Mouse (Mus musculus) left cerebral cortex, postnatal 4 days (tissue): Measurements from ENCODE around the gene Dnajc5g. TPM values are rescaled to one million over a fixed set of nuclear protein-coding genes. Genes with fewer than 3 reads are reported as not detected.

ENCODE experiments used
- DNase-seq: peaks from one replicate; pipeline ENCODE4 v3.0.0-alpha.2; 2022
- intact Hi-C: fragments of 180-260 bp; cut with DNase I; formaldehyde crosslinking; loops from one replicate; pipeline ENCODE4 v1.15.1; 2025
- total RNA-seq, 2 experiments: library from RNA; stranded (reverse); gene quantifications; 2 replicates each; pipeline ENCODE4 v1.2.3; 2021

Gene Dnajc5g
- total RNA-seq, 2 experiments from 2014 or later: not detected

DNA sequence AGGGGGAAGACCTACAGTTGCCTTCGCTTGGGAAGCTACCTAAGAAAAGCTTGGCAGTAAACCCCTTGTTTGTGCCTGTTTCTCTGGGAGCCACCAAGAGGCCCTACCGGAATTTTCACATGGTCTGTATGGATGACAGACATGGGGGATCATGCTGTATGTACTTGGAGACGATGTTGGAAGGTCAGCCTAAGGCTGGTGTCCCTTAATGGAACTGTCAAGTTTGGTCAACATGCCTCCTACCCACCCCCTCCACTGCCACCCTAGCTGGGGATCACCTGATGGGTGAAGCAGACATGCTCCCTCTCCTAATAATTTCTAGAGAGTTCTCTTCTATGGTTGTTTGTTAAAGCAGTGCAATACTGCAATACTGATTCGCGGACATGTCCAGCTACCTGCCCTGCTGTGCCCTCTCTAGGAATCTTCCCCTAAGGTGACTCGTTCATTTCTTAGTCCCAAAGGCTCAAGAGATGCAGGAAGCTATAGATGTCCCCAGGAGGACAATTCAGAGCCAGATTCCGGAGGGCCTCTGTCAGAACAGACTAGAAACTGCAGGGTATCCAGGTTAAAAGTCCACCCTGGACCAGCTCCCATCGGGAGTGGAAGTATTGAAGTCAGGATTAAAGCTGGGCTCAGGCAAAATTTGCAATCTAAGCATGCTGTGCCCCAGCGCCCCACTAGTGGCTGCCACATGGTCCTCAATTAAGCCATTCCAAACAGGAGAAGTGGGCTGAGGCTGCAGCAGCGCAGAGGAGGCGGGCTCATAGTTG is 10.2 kb upstream of the Dnajc5g start:
- intact Hi-C loops: no loop called here

DNA sequence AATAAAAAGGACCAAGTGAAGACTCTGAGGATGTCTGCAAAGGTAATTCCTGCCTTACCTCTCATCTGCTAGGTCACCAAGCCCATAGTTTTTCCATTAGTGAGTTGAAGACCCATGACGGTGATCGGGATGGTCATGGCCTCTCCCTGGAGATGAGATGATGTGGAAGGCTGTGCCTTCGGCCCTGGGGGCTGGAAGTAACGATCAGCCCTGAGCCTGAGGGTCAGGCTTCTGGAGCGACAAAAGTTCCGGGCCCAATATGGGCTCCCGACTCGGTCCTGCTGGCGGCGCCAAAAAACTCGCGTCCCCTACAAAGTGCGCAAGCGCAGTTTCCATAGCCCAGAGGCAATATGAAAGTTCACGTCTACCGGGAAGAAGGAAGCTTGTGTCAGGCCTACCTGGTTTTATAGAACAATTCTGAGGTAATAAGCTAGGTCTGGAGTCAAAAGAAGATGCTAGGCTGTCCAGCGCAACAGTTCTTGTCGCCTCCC is 2.0 kb downstream of the Dnajc5g start, which contains the start of gene Slc30a3:
Gene Slc30a3 (minus strand): TSS at position 238 of the 491 bp plus-strand sequence.
- intact Hi-C loops: no loop called here

More for the DNA sequence above, 10.2 kb upstream of the Dnajc5g start:
- no peak for DNase-seq

DNA sequence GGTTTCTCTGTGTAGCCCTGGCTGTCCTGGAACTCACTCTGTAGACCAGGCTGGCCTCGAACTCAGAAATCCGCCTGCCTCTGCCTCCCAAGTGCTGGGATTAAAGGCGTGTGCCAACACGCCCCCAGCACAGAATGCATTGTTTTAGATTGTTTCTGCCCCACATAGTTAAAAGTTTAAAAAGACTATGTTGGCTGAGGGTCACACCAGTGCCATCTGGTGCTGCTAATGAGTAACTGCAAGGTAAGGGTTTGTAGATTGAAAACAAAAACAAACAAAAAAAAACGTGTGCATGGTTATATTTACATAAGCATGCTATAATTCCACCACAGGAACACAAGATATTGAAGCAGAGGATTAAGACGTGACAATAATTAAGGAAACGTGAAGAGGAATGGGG is 4.7 kb downstream of the Dnajc5g start:
- intact Hi-C loops: no loop called here
- no peak for DNase-seq

More for the DNA sequence above, 2.0 kb downstream of the Dnajc5g start, which contains the start of gene Slc30a3:
- no peak for DNase-seq

DNA sequence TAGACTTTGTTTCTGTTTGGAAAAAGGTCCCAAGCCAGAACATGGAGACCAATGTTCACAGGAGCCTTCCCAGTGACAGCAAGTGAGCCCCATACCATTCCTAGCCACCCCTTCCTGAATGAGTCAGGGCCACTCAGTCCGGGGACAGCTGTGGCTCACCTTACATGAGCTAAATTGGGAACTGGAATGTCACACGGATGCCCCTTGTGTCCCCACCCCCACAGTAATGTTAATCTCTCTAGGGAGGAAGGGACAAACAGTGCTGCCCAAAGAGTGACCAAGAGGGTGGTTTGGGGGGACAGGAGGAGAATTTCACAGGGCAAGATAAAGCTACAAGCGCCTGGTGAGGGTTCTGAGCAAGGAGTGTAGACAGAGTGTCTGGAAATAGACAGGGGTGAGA is 10.3 kb downstream of the Dnajc5g start, which contains the start of gene Trim54:
Gene Trim54 (plus strand): TSS at position 359 of the 400 bp plus-strand sequence.
- intact Hi-C loops: no loop called here
- DNase-seq: no peak

DNA sequence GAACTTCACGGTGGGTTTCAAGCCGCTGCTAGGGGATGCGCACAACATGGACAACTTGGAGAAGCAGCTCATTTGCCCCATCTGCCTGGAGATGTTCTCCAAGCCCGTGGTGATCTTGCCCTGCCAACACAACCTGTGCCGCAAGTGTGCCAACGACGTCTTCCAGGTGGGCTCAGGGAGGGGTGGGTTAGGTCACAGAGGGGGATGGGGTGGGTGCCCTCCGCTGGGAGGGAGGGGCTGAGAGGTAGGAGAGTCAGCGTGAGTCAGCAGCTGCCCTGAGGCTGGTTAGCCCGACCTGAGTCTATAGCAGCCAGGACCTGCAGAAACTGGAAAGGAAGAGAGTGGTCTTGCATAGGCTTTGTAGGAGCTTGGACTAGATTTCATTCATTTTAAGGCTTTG is 10.8 kb downstream of the Dnajc5g start:
- intact Hi-C loops: no loop called here
- DNase-seq: no peak

DNA sequence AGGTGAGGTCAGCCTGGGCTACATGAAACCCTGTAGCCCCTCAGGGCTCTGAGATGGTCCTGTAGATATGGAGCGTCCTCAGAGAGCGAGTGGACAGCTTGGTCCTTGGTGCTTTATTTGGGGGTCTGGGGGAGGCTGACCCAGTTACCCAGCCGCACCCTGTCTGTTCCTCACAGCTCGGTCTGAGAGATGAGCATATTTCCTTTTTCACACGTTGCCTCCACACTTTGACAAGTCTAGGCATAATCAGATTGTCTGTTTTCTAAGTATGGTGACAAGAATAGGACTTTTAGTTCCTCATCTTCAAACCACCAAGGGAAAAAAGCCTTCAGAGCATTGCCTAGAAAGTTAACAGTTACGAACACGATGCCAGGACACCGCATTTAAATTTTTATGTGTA is 15.0 kb downstream of the Dnajc5g start:
- no peak for DNase-seq
- intact Hi-C loops: no loop called here

DNA sequence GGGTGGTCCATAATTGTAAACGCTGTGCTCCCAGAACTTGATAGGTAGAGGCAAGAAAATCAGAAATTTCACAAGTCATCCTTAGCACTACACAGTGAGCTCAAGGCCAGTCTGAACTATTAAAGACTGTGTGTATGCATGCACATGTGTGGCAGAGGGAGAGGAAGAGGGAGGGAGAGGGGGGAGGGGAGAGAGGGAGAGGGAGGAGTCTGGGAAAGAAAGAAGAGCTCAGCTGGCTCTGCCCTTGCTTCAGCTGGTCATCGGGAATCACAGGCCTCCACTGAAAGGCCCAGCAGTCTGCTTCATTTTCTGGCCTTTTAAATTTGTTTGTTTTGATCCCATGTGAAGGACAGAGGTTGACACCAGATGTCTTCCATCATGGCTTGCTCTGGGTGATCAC is 17.4 kb downstream of the Dnajc5g start:
- intact Hi-C loops: no loop called here
- DNase-seq: no peak

DNA sequence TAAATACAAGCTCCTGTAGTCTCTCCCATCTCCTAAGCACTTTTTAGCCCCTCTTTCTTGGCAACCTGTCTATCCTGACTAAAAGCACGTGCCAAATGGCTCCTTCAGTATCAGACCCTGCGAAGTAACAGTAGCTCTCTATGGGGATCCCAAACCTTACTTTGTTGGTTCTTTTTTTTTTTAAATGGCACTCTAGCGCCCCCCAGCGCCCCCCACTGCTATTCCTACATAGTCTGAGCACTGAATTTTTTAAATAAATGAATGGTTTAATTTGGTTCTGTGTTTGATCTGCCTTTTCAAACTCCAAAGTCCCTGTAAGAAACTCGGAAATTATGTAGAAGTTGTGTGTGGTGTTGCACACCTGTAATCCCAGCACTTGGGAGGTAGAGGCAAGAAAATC is 20.0 kb downstream of the Dnajc5g start:
- no peak for DNase-seq
- intact Hi-C loops: no loop called here

DNA sequence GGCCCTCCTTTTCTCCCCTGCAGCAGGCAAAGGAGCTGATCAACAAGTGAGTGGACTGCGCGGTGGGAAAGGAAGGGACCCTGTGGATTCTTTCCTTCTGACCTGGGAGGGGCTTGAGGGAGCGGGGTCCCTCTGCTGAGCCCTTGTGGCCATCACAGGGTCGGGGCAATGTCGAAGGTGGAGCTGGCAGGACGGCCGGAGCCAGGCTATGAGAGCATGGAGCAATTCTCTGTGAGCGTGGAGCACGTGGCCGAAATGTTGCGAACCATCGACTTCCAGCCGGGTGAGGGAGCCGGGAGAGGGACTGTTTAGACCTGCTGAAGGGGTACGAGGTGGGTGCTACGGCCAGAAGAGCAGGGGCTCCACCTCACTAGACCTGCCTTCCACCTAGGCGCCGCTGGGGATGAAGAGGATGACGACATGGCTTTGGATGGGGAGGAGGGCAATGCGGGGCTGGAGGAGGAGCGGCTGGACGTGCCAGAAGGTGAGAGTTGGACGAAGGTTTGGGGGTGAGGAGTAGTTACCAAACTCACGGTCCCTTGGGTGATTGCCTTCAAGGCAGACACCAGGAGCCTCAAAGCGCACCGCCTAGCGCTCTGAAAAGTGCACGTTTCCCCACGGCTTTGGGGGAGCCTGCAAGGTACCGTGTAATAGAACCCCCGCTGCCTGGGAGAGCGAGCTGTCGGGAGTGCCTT is 30.8 kb downstream of the Dnajc5g start:
- DNase-seq: no peak

DNA sequence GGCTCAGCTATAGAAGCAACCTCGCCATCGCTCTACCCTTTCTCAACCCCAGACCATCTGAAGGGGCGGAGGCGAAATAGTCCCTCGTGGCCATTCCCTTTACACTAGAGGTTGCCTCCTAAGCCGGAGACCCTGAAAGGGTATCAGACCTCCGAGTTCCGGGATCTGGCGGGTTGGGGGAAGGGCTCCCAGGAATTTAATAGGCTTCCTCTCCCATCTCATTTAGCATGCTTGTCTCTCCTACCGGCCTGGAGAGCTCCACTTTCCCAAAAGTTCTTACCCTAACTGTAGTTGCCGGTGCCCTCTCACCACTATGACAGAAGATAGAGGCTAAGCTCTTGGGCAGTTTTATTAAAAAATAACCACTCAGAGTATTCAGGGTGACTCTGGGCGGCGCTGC is 31.6 kb downstream of the Dnajc5g start:
- intact Hi-C loops: no loop called here

More for the DNA sequence above, 30.8 kb downstream of the Dnajc5g start:
- intact Hi-C loops: no loop called here

DNA sequence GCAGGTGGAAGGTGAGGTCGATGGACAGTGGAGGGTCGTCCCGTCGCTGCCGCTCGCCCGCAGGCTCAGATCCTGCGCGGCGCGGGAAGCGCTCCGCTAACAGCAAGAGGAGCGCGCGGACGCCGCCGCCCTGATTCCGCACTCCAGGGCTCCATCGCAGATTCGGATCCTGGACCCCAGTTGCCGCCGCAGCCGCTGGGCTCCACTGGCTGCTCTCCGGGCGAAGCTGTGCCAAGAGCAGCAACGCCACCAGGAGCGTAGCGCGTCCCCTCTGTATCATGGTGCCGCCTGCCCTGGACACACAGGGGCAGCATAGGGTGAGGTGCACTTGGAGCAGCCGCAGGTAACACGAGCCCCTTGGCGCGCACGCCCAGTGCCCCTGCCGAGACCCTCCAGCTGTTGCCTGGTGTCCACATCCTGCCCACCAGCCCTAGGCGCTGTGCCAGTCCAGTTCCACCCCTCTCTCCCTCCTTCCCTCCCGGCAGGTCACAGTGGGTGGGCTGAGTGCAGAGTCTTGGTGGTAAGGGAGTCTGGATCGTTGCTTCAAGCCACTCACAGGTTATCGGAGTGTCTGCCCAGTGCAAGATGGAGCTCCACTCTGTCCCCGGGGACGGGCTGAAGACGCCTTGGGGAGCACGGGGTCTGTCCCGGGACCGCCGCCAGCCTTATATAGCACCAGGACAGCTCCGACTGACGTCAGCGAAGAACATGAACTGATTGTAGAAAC is 32.3 kb downstream of the Dnajc5g start, which contains the start of gene Ucn:
Gene Ucn (minus strand): TSS at position 589 of the 727 bp plus-strand sequence.
- peak; percentile 13 for DNase-seq
- intact Hi-C loops: no loop called here

More for the DNA sequence above, 31.6 kb downstream of the Dnajc5g start:
- DNase-seq: no peak

DNA sequence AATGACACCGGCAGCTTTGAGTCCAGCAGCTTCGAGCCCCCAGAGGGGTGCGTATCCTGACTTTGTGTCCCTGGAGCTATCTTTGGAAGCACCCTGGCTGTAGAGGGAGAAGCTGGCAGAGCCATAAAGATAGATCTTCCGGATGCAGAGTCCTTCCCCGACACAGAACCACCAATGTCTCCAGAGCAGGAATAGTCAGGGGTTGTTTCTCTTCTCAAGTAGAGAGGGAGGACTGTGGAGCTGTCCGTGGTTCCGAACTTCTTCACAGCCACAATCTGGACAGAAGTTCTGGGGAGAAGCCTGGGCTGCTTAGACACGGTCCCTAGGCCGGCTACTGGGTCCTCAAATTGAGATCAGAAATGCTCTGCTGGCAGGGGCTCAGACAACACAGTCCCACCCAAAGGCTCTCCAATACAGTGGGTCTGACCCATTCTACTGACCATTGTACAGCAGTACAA is 32.9 kb downstream of the Dnajc5g start:
- DNase-seq: no peak
- intact Hi-C loops: no loop called here

DNA sequence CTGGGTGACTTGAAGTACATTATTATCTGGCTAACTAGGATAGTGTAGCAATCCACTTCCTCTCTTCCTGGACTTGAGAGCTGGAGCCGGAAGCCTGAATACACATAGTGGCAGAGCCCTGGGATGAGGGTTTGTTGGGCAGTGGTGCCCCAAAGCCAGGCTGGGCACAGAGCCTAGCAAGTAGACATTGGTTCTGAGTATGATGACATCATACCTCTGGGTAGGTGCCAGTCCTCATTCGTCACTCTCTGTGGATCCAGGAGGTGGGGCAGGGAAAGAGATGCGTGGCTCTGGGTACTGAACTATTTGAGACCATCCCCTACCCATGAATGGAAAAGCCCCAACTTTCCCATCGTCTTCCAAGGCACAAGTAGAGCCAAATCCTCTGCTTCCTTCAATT is 43.7 kb downstream of the Dnajc5g start:
- intact Hi-C loops: no loop called here
- DNase-seq: no peak

DNA sequence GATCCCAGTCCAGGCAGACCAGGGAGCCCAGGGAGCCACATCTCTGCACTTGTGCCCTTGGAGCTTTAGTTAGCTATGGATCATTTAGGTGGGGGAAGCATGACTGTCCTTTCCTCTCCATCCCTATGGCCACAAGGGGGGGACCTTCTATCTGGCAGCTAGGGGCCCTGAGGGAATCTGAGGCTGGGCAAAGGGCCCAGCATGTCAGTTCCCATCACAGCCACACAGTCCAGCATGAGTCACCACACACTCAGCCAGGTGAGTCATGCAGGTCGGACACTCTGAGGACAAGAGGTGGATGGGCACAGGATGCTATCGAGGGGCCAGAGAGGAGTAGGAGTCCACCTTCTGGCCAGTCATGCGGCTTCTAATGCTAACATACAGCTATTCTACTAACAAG is 45.7 kb downstream of the Dnajc5g start:
- intact Hi-C loops: no loop called here
- DNase-seq: no peak

DNA sequence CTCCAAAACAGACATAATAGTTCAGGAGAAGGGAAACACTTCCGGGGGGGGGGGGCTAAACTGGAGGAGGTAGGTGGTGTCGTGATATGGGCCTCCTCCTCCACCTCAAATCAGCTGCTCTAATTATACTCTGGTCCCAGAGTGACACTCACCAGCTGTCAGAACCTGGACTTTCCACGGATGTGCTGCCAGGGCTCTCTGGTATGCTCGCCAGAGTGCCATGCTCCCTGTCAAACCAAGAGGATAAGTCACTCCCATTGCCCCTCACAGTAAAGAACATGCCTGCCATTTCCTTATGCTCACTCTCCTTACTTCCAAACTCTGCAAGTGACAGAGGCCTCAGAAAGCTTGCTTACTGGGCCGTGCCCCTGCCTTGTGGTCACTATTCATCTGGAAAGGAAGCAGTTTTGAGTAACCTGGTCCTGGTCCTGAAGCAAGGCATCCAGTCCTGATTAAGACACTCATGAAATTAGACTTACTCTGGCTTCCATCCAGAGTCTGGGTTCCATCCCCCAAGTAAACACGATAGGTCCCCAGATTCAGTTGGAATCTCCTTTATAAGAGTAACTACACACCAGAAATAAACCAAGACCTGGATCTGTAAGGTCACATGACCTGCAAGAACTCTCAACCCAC is 47.5 kb downstream of the Dnajc5g start:
- intact Hi-C loops: no loop called here
- no peak for DNase-seq

DNA sequence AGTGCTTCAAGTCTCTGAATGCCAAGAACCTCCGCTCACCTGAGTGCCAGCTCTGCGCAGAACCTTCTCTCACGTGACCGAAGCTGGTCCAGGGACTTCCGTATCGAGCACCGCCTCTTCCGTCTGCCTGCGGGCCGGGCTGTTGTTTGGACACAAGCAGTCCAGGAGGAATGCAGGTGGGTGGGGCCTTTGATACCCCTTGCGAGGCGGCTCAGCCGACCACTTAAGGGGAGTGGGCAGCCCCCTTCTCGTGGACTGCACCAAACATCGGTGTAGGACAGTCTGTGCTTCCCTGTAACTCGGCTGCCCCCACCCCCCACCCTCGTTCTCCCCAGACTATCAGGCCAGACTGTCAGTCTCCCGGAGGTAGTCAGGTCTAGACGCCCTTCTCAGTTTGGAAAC is 48.1 kb downstream of the Dnajc5g start, which contains the start of gene Mpv17:
Gene Mpv17 (minus strand): TSS at position 100 of the 402 bp plus-strand sequence.
- DNase-seq: peak; percentile 83
- intact Hi-C loops: no loop called here
